Mouse (Mus musculus) liver, embryonic 14.5 days (tissue): ENCODE measurements around the gene Crb3.

Experiments
- CTCF ChIP-seq: IDR thresholded peaks from 2 replicates; pipeline ENCODE4 v1.5.1; 2016; ENCODE audit warnings: antibody characterized with exemption, low read depth, control low read depth
- EP300 ChIP-seq: IDR thresholded peaks from 2 replicates; pipeline ENCODE4 v1.6.1; 2016; ENCODE audit warnings: antibody characterized with exemption, low read depth

DNA sequence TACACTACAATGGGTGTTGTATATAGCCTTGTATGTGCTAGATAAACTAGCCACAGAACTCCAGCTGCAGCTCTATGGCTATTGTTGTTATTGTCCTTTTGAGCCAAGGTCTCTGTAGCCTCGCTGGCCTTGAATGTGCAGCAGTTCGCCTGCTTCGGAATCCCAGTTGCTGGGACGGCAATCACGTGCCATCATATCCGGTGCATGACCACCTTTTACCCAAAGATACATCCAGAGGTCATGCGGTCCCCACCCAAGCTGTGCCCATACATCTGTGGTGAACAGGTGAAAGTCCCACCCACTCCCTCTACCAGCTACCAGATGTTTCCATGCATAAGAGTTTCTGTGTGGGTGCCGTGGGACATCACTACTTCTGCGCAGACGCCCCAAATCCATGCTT is 2.2 kb downstream of the Crb3 start:
- no peak for TF ChIP-seq CTCF
- no peak for TF ChIP-seq EP300
